Comparison of ENCODE assay signal across 9 mouse cellular contexts in genomic region chr12:81862351-81862802, GRCm38 (mm10). TPM values are rescaled to one million over a fixed set of nuclear protein-coding genes. Genes with fewer than 3 reads are reported as not detected.
DNase-seq lines count a peak whose midpoint lies in the region; ATAC-seq and TF ChIP-seq lines count a peak whose summit lies in the region.
"Had no signal": no experiment of that assay in that cellular context is flagged by ENCODE, and none has a peak within 500 bp of the region (broad histone marks: within the 10 kb centered on the region; RNA-seq: fewer than 3 reads in every experiment).

No protein-coding gene starts in this region.

- peaks cover 18% of the 10 kb centered on the region for H3K4me1 ChIP-seq in cerebellum, adult 2 months (ENCODE audit: control insufficient read depth, insufficient read depth, low read length)
- peaks cover 35% of the 10 kb centered on the region for H3K4me1 ChIP-seq in embryonic facial prominence, embryonic 10.5 days
- H3K4me1 ChIP-seq in heart, embryonic 14.5 days (ENCODE audit: control insufficient read depth in 2 of 2, insufficient read depth in 2 of 2, low read length in 2 of 2): peaks cover 13 to 52% of the 10 kb centered on the region in 2 experiments
- peaks cover 11% of the 10 kb centered on the region for H3K4me1 ChIP-seq in liver, adult 2 months (ENCODE audit: control insufficient read depth, insufficient read depth, low read length)
- H3K4me1 ChIP-seq in midbrain, postnatal 0 days (ENCODE audit: insufficient read depth, low read length): peaks cover 7% of the 10 kb centered on the region; the same call in 1 of the 2 replicates

- ATAC-seq in heart, embryonic 14.5 days (ENCODE audit: insufficient number of reproducible peaks, insufficient read depth, low FRiP score, low read depth): peak; percentile 70
- ATAC-seq in midbrain, postnatal 0 days (ENCODE audit: low FRiP score): no peak

- no peak for TF ChIP-seq CTCF in cerebellum, adult 2 months (IDR thresholded peaks at IDR 0.05; ENCODE audit: borderline replicate concordance, insufficient read depth, low read depth, low read length)
- no peak for TF ChIP-seq CTCF in liver, adult 2 months (IDR thresholded peaks at IDR 0.05; ENCODE audit: low read depth, low read length)
- no peak for TF ChIP-seq CTCF in midbrain, postnatal 0 days (IDR thresholded peaks at IDR 0.05)

- H3K79me2 ChIP-seq in liver, adult 2 months (ENCODE audit: control insufficient read depth, insufficient read depth, low read length): peaks cover 25% of the 10 kb centered on the region

- peak overlapping the region; percentile 98 for H3K9ac ChIP-seq in heart, embryonic 14.5 days (ENCODE audit: low read length)
- H3K9ac ChIP-seq in liver, adult 2 months (ENCODE audit: low read depth, low read length): no peak overlapping the region
- no peak overlapping the region; the same call in 1 of the 2 replicates for H3K9ac ChIP-seq in midbrain, postnatal 0 days (replicated peaks; ENCODE audit: low read length, poor library complexity, severe bottlenecking)

- H3K27ac ChIP-seq in cerebellum, adult 2 months (ENCODE audit: insufficient read depth, low read length): no peak overlapping the region
- no peak overlapping the region for H3K27ac ChIP-seq in embryonic facial prominence, embryonic 10.5 days (replicated peaks)
- peak overlapping the region; percentile 90 to 92 for H3K27ac ChIP-seq in heart, embryonic 14.5 days (replicated peaks in 1 of 2; ENCODE audit: control insufficient read depth in 1 of 2, insufficient read depth in 1 of 2, low read depth in 2 of 2, low read length in 2 of 2)
- H3K27ac ChIP-seq in liver, adult 2 months (replicated peaks; ENCODE audit: insufficient read depth, low read depth, low read length): no peak overlapping the region
- no peak overlapping the region for H3K27ac ChIP-seq in midbrain, postnatal 0 days (ENCODE audit: low read depth, low read length)

- no peaks in the 10 kb centered on the region for H3K27me3 ChIP-seq in cerebellum, adult 2 months (ENCODE audit: control insufficient read depth, insufficient read depth, low read length)
- H3K27me3 ChIP-seq in embryonic facial prominence, embryonic 10.5 days (replicated peaks; ENCODE audit: low read depth, poor library complexity, severe bottlenecking): peaks cover 13% of the 10 kb centered on the region
- H3K27me3 ChIP-seq in heart, embryonic 14.5 days (ENCODE audit: control insufficient read depth, insufficient read depth, low read length): no peaks in the 10 kb centered on the region
- no peaks in the 10 kb centered on the region for H3K27me3 ChIP-seq in liver, adult 2 months (ENCODE audit: control insufficient read depth, insufficient read depth, low read length)
- H3K27me3 ChIP-seq in midbrain, postnatal 0 days (ENCODE audit: insufficient read depth, low read length): no peaks in the 10 kb centered on the region

- 34% methylated on average over 8 of the region's 8 CpGs for WGBS in cerebellum, adult 2 months
- 36% methylated on average over 8 of the region's 8 CpGs for WGBS in embryonic facial prominence, embryonic 10.5 days
- whole genome bisulfite sequencing in heart, embryonic 14.5 days: 2% methylated on average over 8 of the region's 8 CpGs
- WGBS in liver, adult 2 months: 20% methylated on average over 8 of the region's 8 CpGs
- 39% methylated on average over 8 of the region's 8 CpGs for WGBS in midbrain, postnatal 0 days

- H3K4me2 ChIP-seq in heart, embryonic 14.5 days (ENCODE audit: low read length): peak overlapping the region; percentile 82
- H3K4me2 ChIP-seq in midbrain, postnatal 0 days (ENCODE audit: low read depth, low read length, poor library complexity, severe bottlenecking): peak overlapping the region; percentile 63

- DNase-seq in cerebellum, adult 2 months: peak; percentile 9 to 27
- no peak for DNase-seq in cerebellum, postnatal 25 days
- DNase-seq in embryonic facial prominence, embryonic 10.5 days (ENCODE audit: low spot score): peak; percentile 14
- peak; percentile 54 for DNase-seq in liver, adult 2 months (ENCODE audit: extremely low read depth, low read depth, low spot score)
- no peak for DNase-seq in midbrain, postnatal 0 days (ENCODE audit: low spot score)
- no peak for DNase-seq in urinary bladder, postnatal 4 days (ENCODE audit: low spot score in 2 of 2)
- no peak for DNase-seq in layer of hippocampus, adult 18-20 months (ENCODE audit: low spot score in 2 of 2)

- no peaks in the 10 kb centered on the region for H3K9me3 ChIP-seq in embryonic facial prominence, embryonic 10.5 days
- H3K9me3 ChIP-seq in heart, embryonic 14.5 days (ENCODE audit: control insufficient read depth, low read length): no peaks in the 10 kb centered on the region
- no peaks in the 10 kb centered on the region for H3K9me3 ChIP-seq in midbrain, postnatal 0 days (ENCODE audit: low read length)

- no peak for TF ChIP-seq POLR2A in cerebellum, adult 2 months (IDR thresholded peaks at IDR 0.05; ENCODE audit: borderline replicate concordance, insufficient read depth, low read length)
- no peak for TF ChIP-seq POLR2A in liver, adult 2 months (IDR thresholded peaks at IDR 0.05; ENCODE audit: extremely low read depth, insufficient read depth, low read length)

- no peaks in the 10 kb centered on the region for H3K36me3 ChIP-seq in embryonic facial prominence, embryonic 10.5 days (replicated peaks)
- no peaks in the 10 kb centered on the region for H3K36me3 ChIP-seq in heart, embryonic 14.5 days (ENCODE audit: control insufficient read depth, insufficient read depth, low read length)
- no peaks in the 10 kb centered on the region for H3K36me3 ChIP-seq in liver, adult 2 months (ENCODE audit: control insufficient read depth, insufficient read depth, low read length)
- H3K36me3 ChIP-seq in midbrain, postnatal 0 days (ENCODE audit: insufficient read depth, low read length): no peaks in the 10 kb centered on the region

- H3K4me3 ChIP-seq in cerebellum, adult 2 months (replicated peaks; ENCODE audit: insufficient read depth, low read depth, low read length): peak overlapping the region; percentile 35
- H3K4me3 ChIP-seq in embryonic facial prominence, embryonic 10.5 days: peak overlapping the region; percentile 98
- peak overlapping the region; percentile 47 to 86 for H3K4me3 ChIP-seq in heart, embryonic 14.5 days (ENCODE audit: control insufficient read depth in 1 of 2, insufficient read depth in 1 of 2, low read depth in 1 of 2, low read length in 2 of 2)
- H3K4me3 ChIP-seq in liver, adult 2 months (ENCODE audit: insufficient read depth, low read depth, low read length): no peak overlapping the region
- H3K4me3 ChIP-seq in midbrain, postnatal 0 days (ENCODE audit: low read depth, low read length): peak overlapping the region; percentile 97
- H3K4me3 ChIP-seq: erythroblast, embryonic 14.5 days had no signal

RNA-seq across cellular contexts. Expression of gene Pcnx, which starts 2.6 kb away (rescaled TPM):
- 45.3 and 48.2 TPM in 2 replicates for polyA plus RNA-seq in cerebellum, adult 2 months (2012; rRNA removed)
- 8.0 and 12.5 TPM in 2 replicates for polyA plus RNA-seq in embryonic facial prominence, embryonic 10.5 days (2016; fragmentation: Nextera tagmentation; extraction: Ambion mirVana)
- 15.4 and 17.4 TPM in 2 replicates for polyA plus RNA-seq in heart, embryonic 14.5 days (2014; fragmentation: Nextera tagmentation; extraction: Ambion mirVana)
- 14.5 and 20.7 TPM in 2 replicates for total RNA-seq in liver, adult 2 months (2014; rRNA removed)
- 9.5 and 10.6 TPM in 2 replicates for polyA plus RNA-seq in liver, adult 2 months (2012; rRNA removed)
- 46.6 TPM in 2 replicates for total RNA-seq in midbrain, postnatal 0 days (2014; rRNA removed)
- polyA plus RNA-seq in midbrain, postnatal 0 days (2015; fragmentation: Nextera tagmentation; extraction: Ambion mirVana): 4.8 and 8.2 TPM in 2 replicates
- 100 to 1,000 TPM; 101 to 115 TPM for total RNA-seq in layer of hippocampus, adult 18-20 months (2021)

Comparison
In these comparisons a context has a peak if more than half of its experiments do, and no peak if none do; other contexts are left out.
1. DNase-seq: peak in cerebellum, adult 2 months (2 of 2), embryonic facial prominence, embryonic 10.5 days (single experiment) and liver, adult 2 months (single experiment); none in cerebellum, postnatal 25 days (0 of 2), midbrain, postnatal 0 days (single experiment), urinary bladder, postnatal 4 days (0 of 2) and layer of hippocampus, adult 18-20 months (0 of 2).
2. H3K27ac ChIP-seq: peak in heart, embryonic 14.5 days (2 of 2); none in cerebellum, adult 2 months (single experiment), embryonic facial prominence, embryonic 10.5 days (single experiment), liver, adult 2 months (single experiment) and midbrain, postnatal 0 days (single experiment).